Mouse (Mus musculus): ENCODE measurements around the gene Edf1.
"Not testable (repeated sequence)": the region's sequence is repeated elsewhere in the genome, so short reads cannot be mapped to it uniquely, and the experiment has no call there.

The Edf1 gene

DNA sequence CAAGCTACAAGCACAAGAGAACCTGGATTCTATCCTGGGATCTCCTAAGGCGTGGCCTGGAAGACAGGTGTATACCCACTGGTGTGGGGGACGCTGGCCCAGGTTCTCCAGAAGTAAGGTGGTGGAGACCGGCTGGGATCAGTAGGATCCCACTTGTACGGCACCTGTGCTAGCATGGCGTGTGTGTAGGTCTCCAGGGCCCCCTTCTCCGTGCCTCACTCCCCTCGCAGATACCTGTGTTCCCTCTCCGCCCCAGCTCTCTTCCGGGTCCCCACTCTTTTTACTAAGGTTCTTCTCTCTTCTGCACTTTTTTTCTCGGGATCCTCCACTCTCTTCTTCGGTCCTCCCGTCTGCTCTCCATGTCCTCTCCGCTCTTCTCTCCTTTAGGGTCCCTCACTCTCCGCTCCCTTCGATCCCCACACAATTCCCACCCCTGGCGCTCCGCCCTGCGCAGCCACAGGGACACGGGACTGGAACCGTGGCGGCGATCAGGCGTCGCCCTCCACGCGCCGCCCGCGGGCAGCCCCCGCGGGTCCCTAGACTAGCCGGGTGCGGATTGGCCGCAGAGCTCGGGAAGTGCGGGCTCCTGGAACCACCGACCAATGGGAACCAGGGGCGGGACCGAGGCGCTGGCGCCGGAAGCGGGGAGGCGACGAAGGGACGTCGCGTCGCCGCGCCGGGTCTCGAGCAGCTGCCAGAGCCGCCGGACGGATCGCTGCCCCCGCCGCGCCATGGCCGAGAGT, at the start of gene Edf1:
TSS of gene Edf1 (plus strand) at position 627 of the 743 bp plus-strand sequence.
- peak; percentile 92 for DNase-seq

GRCm38 (mm10) chr2:25509912-25510311, 47.7 kb upstream of the Edf1 start:
- DNase-seq, result no peak

DNA sequence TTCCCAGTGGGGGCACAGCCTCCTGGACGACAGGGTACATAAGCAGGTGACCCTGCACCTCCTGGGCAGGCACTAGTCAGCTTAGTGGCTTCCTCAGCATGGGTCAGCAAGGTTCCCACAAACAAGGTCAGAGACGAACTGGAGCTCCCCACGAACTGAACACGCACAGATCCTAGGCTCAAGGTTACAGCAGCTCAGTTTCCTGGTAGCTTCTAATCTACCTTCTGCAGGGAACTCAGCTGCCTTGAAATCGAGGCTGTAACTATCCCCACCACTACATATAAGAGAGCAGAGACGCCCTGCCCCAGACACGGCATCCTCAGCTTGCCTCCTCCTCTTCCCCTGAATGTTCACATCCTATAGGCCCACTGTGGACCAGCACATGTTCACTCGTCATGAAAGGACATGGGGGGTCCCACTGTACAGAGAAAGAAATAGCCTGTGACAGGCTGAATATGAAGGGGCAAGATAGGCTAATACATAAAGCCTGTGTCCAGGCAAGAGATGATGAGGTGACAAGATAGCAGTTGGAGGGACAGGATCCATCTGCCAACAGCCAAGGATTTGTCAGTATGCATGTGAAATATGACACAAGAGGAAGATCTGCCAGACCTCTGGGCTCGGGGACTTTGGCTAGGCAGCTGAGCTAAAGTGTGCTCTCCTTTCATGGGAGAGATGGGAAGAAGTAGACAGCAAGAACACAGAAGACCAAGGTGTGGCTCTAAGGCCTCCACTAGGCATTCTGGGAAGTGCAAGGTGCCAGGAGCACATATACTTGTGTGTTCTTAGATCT, 30.9 kb upstream of the Edf1 start:
- DNase-seq, result no peak

GRCm38 (mm10) chr2:25533707-25534106, 23.9 kb upstream of the Edf1 start:
- no peak for DNase-seq

GRCm38 (mm10) chr2:25534178-25534865, 23.3 kb upstream of the Edf1 start:
- peak; percentile 86 for DNase-seq

DNA sequence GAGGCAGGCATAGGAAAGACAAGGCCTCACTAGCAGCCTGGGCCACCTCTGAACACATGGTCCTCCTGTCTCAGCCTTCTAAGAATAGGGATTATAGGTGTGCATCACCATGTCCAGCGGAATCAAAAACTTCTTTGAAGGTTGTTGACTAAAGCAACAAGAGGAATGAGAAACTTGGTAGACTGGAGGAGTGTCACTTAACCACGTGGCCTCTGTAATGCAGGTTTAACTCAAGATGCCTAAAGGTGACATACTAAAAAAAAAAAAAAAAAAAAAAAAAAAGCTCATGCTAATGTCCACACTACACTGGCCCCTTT, 22.8 kb upstream of the Edf1 start:
- DNase-seq, result no peak

GRCm38 (mm10) chr2:25536531-25536930, 21.1 kb upstream of the Edf1 start:
- DNase-seq, result no peak

GRCm38 (mm10) chr2:25540541-25540948, 17.1 kb upstream of the Edf1 start:
- DNase-seq, result no peak

DNA sequence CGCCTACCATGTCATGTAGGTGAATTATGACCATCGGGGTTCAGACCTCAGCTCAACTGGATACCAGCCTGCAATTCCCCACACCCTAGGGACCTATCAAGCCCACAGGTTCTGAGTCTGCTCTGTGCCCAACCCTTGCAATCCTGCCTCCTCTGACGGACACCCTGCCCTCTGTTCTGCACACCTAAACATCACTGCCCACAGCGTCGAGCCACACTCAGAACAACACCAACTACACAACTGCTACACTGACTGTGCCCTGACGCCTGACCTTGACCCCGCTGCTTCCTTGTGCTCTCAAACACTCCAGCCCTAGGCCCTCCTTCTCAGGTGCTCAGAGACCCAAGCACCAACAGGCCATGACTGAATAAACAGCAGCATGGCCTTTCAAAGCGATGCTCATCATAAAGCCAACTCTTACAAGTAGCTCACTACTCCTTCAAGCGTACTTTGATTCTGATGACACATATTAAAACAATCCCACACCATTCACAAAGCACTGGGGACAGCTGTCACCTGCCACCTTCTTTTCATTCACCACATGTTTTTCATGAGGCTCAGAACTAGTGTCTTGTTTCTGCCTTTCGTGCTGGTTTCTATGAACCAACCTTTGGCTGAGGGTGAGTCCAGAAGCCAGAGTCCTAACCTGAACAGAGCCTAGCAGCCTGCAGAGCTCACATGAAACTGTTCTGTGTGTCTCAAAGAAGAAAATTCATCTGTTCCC, 15.8 kb upstream of the Edf1 start:
- no peak for DNase-seq

DNA sequence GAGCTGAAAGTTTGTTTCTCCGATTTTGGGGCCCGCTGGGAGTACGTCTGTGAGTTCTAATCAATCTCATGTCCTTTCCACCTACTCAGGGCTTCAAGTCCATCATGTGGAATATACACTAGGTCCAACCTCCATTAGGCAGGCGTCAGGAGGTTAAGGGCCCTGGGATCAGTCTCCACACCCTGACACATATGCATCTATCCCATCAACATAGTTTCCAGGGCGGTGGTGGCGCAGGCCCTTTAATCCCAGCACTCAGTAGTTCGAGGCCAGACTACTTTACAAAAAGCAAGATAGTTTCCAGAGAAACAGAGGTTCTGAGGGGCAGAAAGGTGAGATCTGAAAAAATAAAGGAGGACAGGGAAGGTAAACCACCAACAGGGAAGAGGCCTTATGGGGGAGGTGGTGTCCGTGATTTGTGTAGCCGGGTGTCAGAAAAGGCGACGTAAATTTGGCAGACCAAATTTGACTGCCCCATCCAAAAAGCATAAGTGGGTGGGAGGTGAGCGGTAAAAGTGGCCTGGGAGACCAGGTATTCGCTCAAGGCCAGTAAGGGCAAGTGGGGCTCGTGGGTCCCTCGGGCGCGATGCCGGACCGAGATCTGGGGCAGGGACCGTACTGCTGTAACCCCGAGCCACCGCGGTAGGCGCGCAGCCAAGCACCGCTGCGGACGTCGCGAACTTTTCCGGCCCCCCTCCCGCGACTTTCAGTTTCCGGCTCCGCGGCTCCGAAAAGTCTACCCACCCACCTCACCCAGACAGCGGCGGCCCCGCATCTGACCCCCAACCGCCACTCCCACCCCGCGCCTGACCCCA, 11.4 kb upstream of the Edf1 start:
- peak; percentile 46 for DNase-seq

DNA sequence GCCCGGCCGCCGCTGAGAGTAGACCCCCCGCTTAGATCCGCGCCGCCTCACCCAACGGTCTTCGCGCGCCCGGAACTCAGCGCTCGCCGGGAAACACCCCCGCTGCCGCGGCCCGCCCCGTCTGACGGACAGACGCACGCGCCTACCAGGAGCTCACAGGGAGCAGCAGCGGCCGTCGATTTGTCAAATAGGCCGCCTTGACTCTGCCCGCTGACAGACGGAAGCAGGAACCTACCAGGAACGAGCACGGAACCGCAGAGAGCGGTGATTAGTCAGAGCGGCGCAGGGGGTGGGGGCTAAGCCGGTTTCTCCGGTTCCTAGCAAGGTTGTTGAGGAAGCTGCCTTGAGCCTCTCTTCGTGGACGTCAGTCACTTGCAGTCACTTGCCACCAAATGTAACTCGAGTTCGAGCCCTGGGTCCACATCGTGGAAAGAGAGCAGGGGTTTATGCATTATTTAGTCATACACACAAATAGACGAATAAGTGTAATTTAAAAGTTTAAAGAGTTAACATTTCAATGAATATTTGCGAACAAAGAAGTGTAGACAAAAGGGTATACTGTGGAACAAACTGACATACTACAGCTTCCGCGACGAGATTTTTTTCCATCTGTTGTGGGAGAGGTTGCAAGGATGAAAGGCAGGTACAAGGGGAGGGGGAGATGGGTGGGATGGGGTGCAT, 10.7 kb upstream of the Edf1 start, which contains the start of gene Traf2:
TSS of gene Traf2 (minus strand) at position 130 of the 681 bp plus-strand sequence.
- peak; percentile 98 for DNase-seq

DNA sequence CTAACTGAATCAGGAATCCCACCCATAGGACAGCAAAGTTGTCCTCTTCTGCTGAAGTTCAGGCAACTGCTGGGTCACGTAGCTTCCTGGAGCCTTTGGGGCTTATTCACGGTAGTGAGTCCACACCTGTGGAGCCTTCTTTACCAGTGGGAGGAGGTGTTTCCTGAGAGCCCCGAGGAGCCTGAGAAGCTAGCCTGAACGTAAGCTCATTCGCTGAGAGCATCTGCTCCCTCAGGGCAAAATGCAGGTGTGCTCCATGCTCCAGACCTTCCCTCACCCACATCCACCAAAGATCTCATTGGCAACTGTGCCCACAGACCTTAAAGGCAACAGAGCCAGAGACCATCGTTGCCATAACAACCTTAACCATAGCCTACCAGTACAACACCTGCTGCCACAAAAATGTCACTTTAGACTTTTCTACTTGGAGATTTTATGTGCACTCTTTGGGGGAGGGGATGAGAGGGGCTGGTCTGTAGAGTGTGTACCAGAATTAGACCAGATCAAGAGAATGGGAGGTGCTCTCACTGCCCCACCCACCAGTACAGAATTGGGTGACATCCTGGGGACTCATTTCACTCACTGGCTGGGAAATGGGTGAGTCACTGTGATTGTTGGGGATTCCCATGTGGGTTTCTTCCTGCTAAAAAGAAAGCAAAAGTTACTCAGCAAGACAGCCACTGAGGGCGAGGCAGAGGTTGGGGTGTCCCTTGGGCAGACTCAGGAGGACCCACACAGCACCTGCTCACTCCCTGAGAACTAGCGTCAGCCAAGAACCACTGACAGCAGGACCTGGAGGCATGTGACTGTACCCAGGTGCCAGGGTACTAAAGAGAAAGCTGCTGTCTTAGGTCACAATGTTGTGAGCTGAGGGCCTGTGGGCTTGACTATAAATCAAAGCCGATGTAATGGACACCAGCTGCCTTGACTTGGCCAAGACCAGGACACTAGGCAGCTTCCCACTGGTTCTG, 8.3 kb upstream of the Edf1 start:
- DNase-seq, result no peak

GRCm38 (mm10) chr2:25551186-25551585, 6.5 kb upstream of the Edf1 start:
- peak; percentile 79 for DNase-seq

GRCm38 (mm10) chr2:25553171-25553786, 4.4 kb upstream of the Edf1 start:
- not testable (repeated sequence) for DNase-seq

DNA sequence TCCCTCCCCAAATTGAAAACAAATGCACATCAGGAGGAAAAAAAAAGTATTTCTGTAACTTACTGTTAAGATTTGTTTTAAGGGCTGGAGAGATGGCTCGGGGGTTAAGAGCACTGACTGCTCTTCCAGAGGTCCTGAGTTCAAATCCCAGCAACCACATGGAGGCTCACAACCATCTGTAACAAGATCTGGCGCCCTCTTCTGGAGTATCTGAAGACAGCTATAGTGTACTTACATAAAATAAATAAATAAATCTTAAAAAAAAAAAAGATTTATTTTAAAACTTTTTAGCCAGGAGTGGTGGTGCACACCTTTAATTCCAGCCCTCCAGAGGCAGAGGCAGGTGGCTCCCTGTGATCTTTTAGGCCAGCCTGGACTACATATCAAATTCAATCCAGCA, 2.2 kb upstream of the Edf1 start:
- DNase-seq, result peak; percentile 44

- DNase-seq, result peak; percentile 47
These were observed 1.4 kb upstream of the Edf1 start for GRCm38 (mm10) chr2:25556296-25556695.

GRCm38 (mm10) chr2:25557964-25558360, 315 bp downstream of the Edf1 start:
- no peak for DNase-seq

GRCm38 (mm10) chr2:25558774-25559173, 1.1 kb downstream of the Edf1 start:
- no peak for DNase-seq

- DNase-seq, result no peak
These were observed 2.9 kb downstream of the Edf1 start for GRCm38 (mm10) chr2:25560551-25560950.

DNA sequence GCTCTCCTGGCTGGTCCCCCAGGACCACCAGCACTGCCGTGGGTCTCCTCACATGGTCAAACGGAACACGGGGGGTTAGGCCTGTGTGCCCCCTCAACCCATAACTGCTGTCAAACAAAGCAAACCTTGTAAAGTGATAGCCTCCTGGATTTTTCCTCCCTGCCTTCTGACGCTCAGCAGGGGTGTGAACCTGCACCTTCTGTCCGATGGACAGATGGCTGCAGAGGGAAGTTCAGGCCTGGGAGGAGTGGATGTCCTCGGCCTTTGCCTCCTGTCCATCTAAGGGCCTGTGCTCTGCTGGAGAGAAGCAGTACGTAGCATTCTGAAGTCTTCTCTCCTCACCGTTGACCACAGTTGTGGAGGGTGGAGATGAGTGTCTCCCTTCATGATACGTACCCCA, 4.3 kb downstream of the Edf1 start:
- DNase-seq, result peak; percentile 88
